Comparison of ENCODE assay signal across 25 mouse cellular contexts in genomic region chr4:49691405-49692194, GRCm38 (mm10). TPM values are rescaled to one million over a fixed set of nuclear protein-coding genes. Genes with fewer than 3 reads are reported as not detected.
A peak's percentile ranks its signal among the peaks of the same experiment; 100 is the strongest.
DNase-seq lines count a peak whose midpoint lies in the region; ATAC-seq and TF ChIP-seq lines count a peak whose summit lies in the region.
"Had no signal": no experiment of that assay in that cellular context is flagged by ENCODE, and none has a peak within 500 bp of the region (broad histone marks: within the 10 kb centered on the region; RNA-seq: fewer than 3 reads in every experiment).

No protein-coding gene starts in this region.

- no peak for TF ChIP-seq EP300 in liver, postnatal 0 days (IDR thresholded peaks at IDR 0.05; ENCODE audit: low read depth)

- no peak for TF ChIP-seq POLR2A in liver, adult 2 months (IDR thresholded peaks at IDR 0.05; ENCODE audit: extremely low read depth, insufficient read depth, low read length)
- no peak for TF ChIP-seq POLR2A in small intestine, adult 2 months (IDR thresholded peaks at IDR 0.05; ENCODE audit: low read depth, low read length)

- peak; percentile 55 for DNase-seq in liver, adult 2 months (ENCODE audit: extremely low read depth, low read depth, low spot score)
- no peak for DNase-seq in liver, postnatal 0 days
- no peak for DNase-seq in embryo, embryonic 11 days
- no peak for DNase-seq in thymus, postnatal 0 days (ENCODE audit: low spot score)
- DNase-seq in spleen, adult 18-20 months: no peak
- DNase-seq: adrenal gland, adult 2 months; cerebellum, adult 11 months; cerebellum, postnatal 14 days; gastrocnemius, postnatal 14 days; heart, postnatal 14 days; right cerebral cortex, postnatal 25 days; thymus, postnatal 25 days had no signal

- no peaks in the 10 kb centered on the region for H3K9me3 ChIP-seq in liver, postnatal 0 days (ENCODE audit: low read length)
- no peaks in the 10 kb centered on the region for H3K9me3 ChIP-seq in intestine, postnatal 0 days (ENCODE audit: control insufficient read depth)
- H3K9me3 ChIP-seq in kidney, embryonic 16.5 days (ENCODE audit: low read length): no peaks in the 10 kb centered on the region
- H3K9me3 ChIP-seq: forebrain, embryonic 12.5 days; heart, embryonic 10.5 days; hindbrain, embryonic 15.5 days; limb, embryonic 12.5 days; neural tube, embryonic 15.5 days had no signal

- no peaks in the 10 kb centered on the region for H3K36me3 ChIP-seq in liver, adult 2 months (ENCODE audit: control insufficient read depth, insufficient read depth, low read length)
- H3K36me3 ChIP-seq in liver, postnatal 0 days (replicated peaks; ENCODE audit: insufficient read depth, low read length): no peaks in the 10 kb centered on the region
- H3K36me3 ChIP-seq in intestine, postnatal 0 days (ENCODE audit: control insufficient read depth, insufficient read depth): no peaks in the 10 kb centered on the region
- H3K36me3 ChIP-seq in kidney, embryonic 16.5 days (ENCODE audit: insufficient read depth, low read length): no peaks in the 10 kb centered on the region
- no peaks in the 10 kb centered on the region for H3K36me3 ChIP-seq in small intestine, adult 2 months (ENCODE audit: control insufficient read depth, insufficient read depth, low read length)
- H3K36me3 ChIP-seq: forebrain, embryonic 12.5 days; heart, embryonic 10.5 days; hindbrain, embryonic 15.5 days; limb, embryonic 12.5 days; neural tube, embryonic 15.5 days had no signal

- no peaks in the 10 kb centered on the region for H3K79me2 ChIP-seq in liver, adult 2 months (ENCODE audit: control insufficient read depth, insufficient read depth, low read length)

- no peak overlapping the region for H3K27ac ChIP-seq in liver, adult 2 months (replicated peaks; ENCODE audit: insufficient read depth, low read depth, low read length)
- no peak overlapping the region for H3K27ac ChIP-seq in liver, postnatal 0 days (ENCODE audit: low read depth)
- no peak overlapping the region for H3K27ac ChIP-seq in intestine, postnatal 0 days (ENCODE audit: low read depth, low read length)
- H3K27ac ChIP-seq in kidney, embryonic 16.5 days (ENCODE audit: low read length): no peak overlapping the region
- no peak overlapping the region for H3K27ac ChIP-seq in small intestine, adult 2 months (ENCODE audit: insufficient read depth, low read depth, low read length)
- H3K27ac ChIP-seq: forebrain, embryonic 12.5 days; heart, embryonic 10.5 days; hindbrain, embryonic 15.5 days; left cerebral cortex, adult 2 months; limb, embryonic 12.5 days; liver, embryonic 14.5 days; macrophage; neural tube, embryonic 15.5 days had no signal

- no peak overlapping the region for H3K4me2 ChIP-seq in liver, postnatal 0 days (ENCODE audit: low read depth, low read length)
- H3K4me2 ChIP-seq in intestine, postnatal 0 days (replicated peaks; ENCODE audit: low read depth): peak overlapping the region; percentile 50
- peak overlapping the region; percentile 36 for H3K4me2 ChIP-seq in kidney, embryonic 16.5 days (replicated peaks; ENCODE audit: low read depth, low read length)
- H3K4me2 ChIP-seq: forebrain, embryonic 12.5 days; hindbrain, embryonic 15.5 days; limb, embryonic 12.5 days; midbrain, embryonic 11.5 days; neural tube, embryonic 15.5 days had no signal

- 54% methylated on average over 12 of the region's 12 CpGs for WGBS in liver, adult 2 months
- 60% methylated on average over 12 of the region's 12 CpGs for WGBS in liver, postnatal 0 days (ENCODE audit: insufficient replicate concordance)
- WGBS in intestine, postnatal 0 days: 34% methylated on average over 12 of the region's 12 CpGs
- 34% methylated on average over 12 of the region's 12 CpGs for WGBS in kidney, embryonic 16.5 days
- whole genome bisulfite sequencing in small intestine, adult 2 months: 19% methylated on average over 12 of the region's 12 CpGs

- H3K4me1 ChIP-seq in liver, adult 2 months (ENCODE audit: control insufficient read depth, insufficient read depth, low read length): no peaks in the 10 kb centered on the region; the same call in 1 of the 2 replicates
- H3K4me1 ChIP-seq in liver, postnatal 0 days (ENCODE audit: insufficient read depth): no peaks in the 10 kb centered on the region
- no peaks in the 10 kb centered on the region for H3K4me1 ChIP-seq in intestine, postnatal 0 days (replicated peaks; ENCODE audit: control insufficient read depth, insufficient read depth, low read length)
- H3K4me1 ChIP-seq in kidney, embryonic 16.5 days (ENCODE audit: insufficient read depth, low read length): peaks cover 6% of the 10 kb centered on the region
- H3K4me1 ChIP-seq in small intestine, adult 2 months (ENCODE audit: control insufficient read depth, insufficient read depth, insufficient read length, low read length): no peaks in the 10 kb centered on the region

- TF ChIP-seq CTCF in liver, adult 2 months (IDR thresholded peaks at IDR 0.05; ENCODE audit: low read depth, low read length): no peak
- no peak for TF ChIP-seq CTCF in liver, postnatal 0 days (IDR thresholded peaks at IDR 0.05; ENCODE audit: low read depth)
- no peak for TF ChIP-seq CTCF in intestine, postnatal 0 days (IDR thresholded peaks at IDR 0.05; ENCODE audit: low read depth)
- TF ChIP-seq CTCF in small intestine, adult 2 months (IDR thresholded peaks at IDR 0.05; ENCODE audit: extremely low read depth, insufficient read length, insufficient replicate concordance, low read depth, low read length): no peak

- no peak for ATAC-seq in liver, postnatal 0 days
- peak; percentile 84 for ATAC-seq in intestine, postnatal 0 days
- peak; percentile 89 for ATAC-seq in kidney, embryonic 16.5 days (ENCODE audit: low FRiP score, low TSS enrichment)

- H3K27me3 ChIP-seq in liver, adult 2 months (ENCODE audit: control insufficient read depth, insufficient read depth, low read length): 0 out of 2 replicates have a peak, but pooled peaks cover 3% of the 10 kb centered on the region
- H3K27me3 ChIP-seq in liver, postnatal 0 days (ENCODE audit: insufficient read depth, low read length): no peaks in the 10 kb centered on the region
- H3K27me3 ChIP-seq in intestine, postnatal 0 days (replicated peaks; ENCODE audit: control insufficient read depth, insufficient read depth, low read length): no peaks in the 10 kb centered on the region
- no peaks in the 10 kb centered on the region for H3K27me3 ChIP-seq in kidney, embryonic 16.5 days (ENCODE audit: insufficient read depth, low read length)
- no peaks in the 10 kb centered on the region for H3K27me3 ChIP-seq in small intestine, adult 2 months (ENCODE audit: control insufficient read depth, insufficient read depth, low read length)
- H3K27me3 ChIP-seq: forebrain, embryonic 12.5 days; hindbrain, embryonic 15.5 days; limb, embryonic 12.5 days; neural tube, embryonic 15.5 days had no signal

- H3K4me3 ChIP-seq in liver, adult 2 months (ENCODE audit: insufficient read depth, low read depth, low read length): no peak overlapping the region
- H3K4me3 ChIP-seq in liver, postnatal 0 days (ENCODE audit: low read depth, low read length): no peak overlapping the region
- H3K4me3 ChIP-seq in intestine, postnatal 0 days (ENCODE audit: low read depth, low read length): peak overlapping the region; percentile 12; the same call in 1 of the 2 replicates
- H3K4me3 ChIP-seq in kidney, embryonic 16.5 days (ENCODE audit: low read length): no peak overlapping the region
- 0 out of 2 replicates have a peak overlapping the region, but pooled peaks have one; percentile 8 for H3K4me3 ChIP-seq in small intestine, adult 2 months (ENCODE audit: low read depth, low read length)
- H3K4me3 ChIP-seq: forebrain, embryonic 12.5 days; heart, embryonic 10.5 days; hindbrain, embryonic 15.5 days; left cerebral cortex, adult 2 months; limb, embryonic 12.5 days; myocyte; neural tube, embryonic 15.5 days had no signal

- no peak overlapping the region for H3K9ac ChIP-seq in liver, adult 2 months (ENCODE audit: low read depth, low read length)
- no peak overlapping the region for H3K9ac ChIP-seq in liver, postnatal 0 days (replicated peaks)
- H3K9ac ChIP-seq in intestine, postnatal 0 days (ENCODE audit: low read depth, low read length): no peak overlapping the region
- no peak overlapping the region for H3K9ac ChIP-seq in kidney, embryonic 16.5 days (replicated peaks; ENCODE audit: low read length)
- H3K9ac ChIP-seq: forebrain, embryonic 12.5 days; hindbrain, embryonic 15.5 days; limb, embryonic 12.5 days; liver, embryonic 14.5 days; neural tube, embryonic 15.5 days had no signal

RNA-seq across cellular contexts. Expression of gene Ppp3r2, which starts 9.8 kb away (rescaled TPM):
- total RNA-seq in liver, adult 2 months (2014; rRNA removed): not detected in 2 replicates
- not detected in 2 replicates for polyA plus RNA-seq in liver, adult 2 months (2012; rRNA removed)
- polyA plus RNA-seq in liver, postnatal 0 days (2015; fragmentation: Nextera tagmentation; extraction: Ambion mirVana): not detected in 2 replicates
- not detected in 2 replicates for polyA plus RNA-seq in intestine, postnatal 0 days (2015; fragmentation: Nextera tagmentation; extraction: Ambion mirVana)
- polyA plus RNA-seq in kidney, embryonic 16.5 days (2015; fragmentation: Nextera tagmentation; extraction: Ambion mirVana): 0.05 TPM in 2 replicates
- polyA plus RNA-seq in small intestine, adult 2 months (2012; rRNA removed): not detected in 2 replicates
- polyA plus RNA-seq in thymus, postnatal 0 days (2015; fragmentation: Nextera tagmentation; extraction: Ambion mirVana): not detected in 2 replicates
- total RNA-seq: adrenal gland, adult 2 months; gastrocnemius, postnatal 14 days; heart, postnatal 14 days had no signal
- polyA plus RNA-seq: adrenal gland, adult 2 months; forebrain, embryonic 12.5 days; liver, embryonic 14.5 days; macrophage; myocyte had no signal

RNA-seq across cellular contexts. Expression of gene Rnf20, which starts 59.8 kb away (rescaled TPM):
- total RNA-seq in liver, adult 2 months (2014; rRNA removed): 18.3 and 20.0 TPM in 2 replicates
- polyA plus RNA-seq in liver, adult 2 months (2012; rRNA removed): 8.5 and 8.7 TPM in 2 replicates
- 9.4 and 11.8 TPM in 2 replicates for polyA plus RNA-seq in liver, postnatal 0 days (2015; fragmentation: Nextera tagmentation; extraction: Ambion mirVana)
- 15.6 and 16.4 TPM in 2 replicates for polyA plus RNA-seq in intestine, postnatal 0 days (2015; fragmentation: Nextera tagmentation; extraction: Ambion mirVana)
- 40.7 and 42.5 TPM in 2 replicates for polyA plus RNA-seq in kidney, embryonic 16.5 days (2015; fragmentation: Nextera tagmentation; extraction: Ambion mirVana)
- polyA plus RNA-seq in small intestine, adult 2 months (2012; rRNA removed): 3.1 and 6.8 TPM in 2 replicates
- 37.5 and 38.6 TPM in 2 replicates for polyA plus RNA-seq in thymus, postnatal 0 days (2015; fragmentation: Nextera tagmentation; extraction: Ambion mirVana)

Comparison
In these comparisons a context has a peak if more than half of its experiments do, and no peak if none do; other contexts are left out.
1. H3K4me3 ChIP-seq: peak in intestine, postnatal 0 days (single experiment) and small intestine, adult 2 months (single experiment); none in liver, adult 2 months (single experiment), liver, postnatal 0 days (single experiment) and kidney, embryonic 16.5 days (single experiment).